Mouse (Mus musculus) small intestine, adult 2 months (tissue): ENCODE data around the gene Anxa4.

Source experiments
- CTCF ChIP-seq: fragments of 200-500 bp; IDR thresholded peaks from 2 replicates; pipeline ENCODE4 v1.5.1; 2012; ENCODE audit warnings: low read depth, mild to moderate bottlenecking, control low read depth, inconsistent platforms, low read length, moderate library complexity, mixed read lengths; ENCODE audit not compliant: insufficient replicate concordance, insufficient read length; ENCODE audit errors: extremely low read depth
- POLR2A ChIP-seq: fragments of 200-500 bp; IDR thresholded peaks from 2 replicates; pipeline ENCODE4 v1.6.1; 2012; ENCODE audit warnings: low read depth, mild to moderate bottlenecking, control low read depth, inconsistent platforms, low read length, moderate library complexity

- TF ChIP-seq POLR2A (no peak), CTCF (no peak)
Observed at GRCm38 (mm10) chr6:86784739-86785138, 8.6 kb downstream of the Anxa4 start.
